Mouse (Mus musculus) T-helper 17 cell (primary cell): Measurements from ENCODE around the gene Olfr1385.
"Not testable (repeated sequence)": the region's sequence is repeated elsewhere in the genome, so short reads cannot be mapped to it uniquely, and the experiment has no call there.

Experiments used
- in situ Hi-C, 2 experiments: fragments of 300-600 bp; cut with MboI, MseI; formaldehyde crosslinking; loops; 1 replicate in 1 of 2; 2 replicates in 1 of 2; pipeline ENCODE4 v1.15.1; 2025; ENCODE audit warnings: high pct_unique_total_duplicates in 2 of 2

Gene Olfr1385

DNA sequence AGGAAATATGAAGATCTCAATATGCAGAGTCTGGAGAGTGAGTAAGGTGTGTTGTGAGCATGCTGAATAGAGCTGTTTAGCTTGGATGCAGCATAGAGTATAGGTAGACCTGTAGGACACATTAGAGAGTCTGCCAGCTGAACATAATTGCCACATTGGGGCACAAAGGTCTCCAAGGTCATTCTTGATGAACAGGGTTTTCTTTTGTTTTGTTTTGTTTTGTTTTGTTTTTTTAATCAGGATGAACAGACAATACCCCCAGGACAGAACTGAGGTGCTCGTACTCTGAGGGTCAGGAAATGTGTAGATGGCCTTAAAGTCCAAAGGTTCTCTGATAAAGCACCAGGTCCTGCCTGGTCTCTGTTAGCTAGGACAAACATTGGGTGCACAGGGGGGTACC is at the start of gene Olfr1385:
Gene Olfr1385, plus strand, starts transcription at position 301 of the 400 bp plus-strand sequence.
- in situ Hi-C loops, result not testable (repeated sequence)

- in situ Hi-C loops, result no loop called here
Observed at GRCm38 (mm10) chr11:49455043-49455442, 33.8 kb upstream of the Olfr1385 start, which contains the start of gene Olfr1387. Gene Olfr1387, plus strand, starts transcription at chr11:49455343.

GRCm38 (mm10) chr11:49464746-49465145 is 24.1 kb upstream of the Olfr1385 start, which contains the start of gene Olfr1386:
Gene Olfr1386, plus strand, starts transcription at chr11:49465046.
- in situ Hi-C loops, result not testable (repeated sequence)

DNA sequence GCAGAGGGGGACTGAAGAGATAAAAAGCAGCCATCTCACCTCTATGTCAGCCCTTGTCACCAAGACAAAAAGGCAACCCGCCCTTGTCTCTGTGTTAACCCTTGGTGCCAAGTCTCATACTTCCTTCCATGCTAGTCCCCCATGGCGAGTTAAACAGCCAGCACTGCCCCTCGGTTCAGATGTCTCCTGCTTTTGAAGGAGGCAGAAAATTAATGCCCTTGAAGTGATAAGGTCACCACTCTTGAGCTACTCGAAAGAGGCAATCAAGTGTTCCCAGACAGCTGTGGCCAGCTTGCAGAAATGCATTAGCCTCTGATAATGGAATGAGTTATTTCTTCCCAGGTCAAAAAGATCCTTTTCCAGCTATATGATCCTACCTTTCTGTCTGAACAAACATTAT is 2.9 kb upstream of the Olfr1385 start:
- in situ Hi-C loops, result no loop called here

DNA sequence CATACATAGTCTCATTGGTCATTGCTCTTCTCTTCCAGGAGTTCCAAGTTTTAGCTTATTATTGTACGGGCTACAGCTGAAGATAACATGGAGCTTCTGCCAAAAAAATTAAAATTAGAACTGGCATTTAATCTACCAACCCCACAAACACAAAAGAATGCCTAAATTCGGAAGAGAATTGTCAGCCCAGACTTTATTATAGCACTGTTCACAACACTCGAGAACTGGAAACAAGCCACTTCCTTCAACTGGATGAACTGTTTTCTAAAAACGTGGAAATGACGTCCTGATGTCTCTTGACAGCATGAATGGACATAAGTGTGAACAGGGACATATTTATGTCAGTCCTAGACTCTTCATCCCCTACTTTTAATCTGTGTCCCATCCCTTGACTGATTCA is 29.2 kb downstream of the Olfr1385 start:
- in situ Hi-C loops, result no loop called here

GRCm38 (mm10) chr11:49519348-49519747 is 30.5 kb downstream of the Olfr1385 start, which contains the start of gene Olfr1383:
Gene Olfr1383, plus strand, starts transcription at chr11:49519648.
- in situ Hi-C loops, result no loop called here

DNA sequence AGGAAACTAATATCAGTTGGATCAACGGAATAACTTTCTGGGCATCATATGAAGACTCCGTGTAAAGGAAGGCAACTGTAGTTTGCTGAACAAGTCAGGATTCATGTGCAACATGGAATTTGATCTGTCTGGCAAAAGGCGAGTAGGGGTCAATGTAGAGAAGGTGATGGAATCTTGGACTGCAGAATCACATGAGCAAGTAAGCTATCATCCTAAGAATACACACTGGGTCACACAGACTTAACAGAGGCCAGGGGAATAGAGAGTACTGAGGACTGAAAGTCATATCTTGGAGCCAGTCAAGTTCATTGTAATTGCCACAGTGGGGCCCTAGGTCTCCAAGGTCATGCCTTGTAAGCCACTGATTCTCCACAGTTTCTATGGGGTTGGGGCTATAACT is 39.1 kb downstream of the Olfr1385 start, which contains the start of gene Olfr1382:
Gene Olfr1382, plus strand, starts transcription at position 301 of the 400 bp plus-strand sequence.
- in situ Hi-C loops, result no loop called here

GRCm38 (mm10) chr11:49532761-49533160 is 43.9 kb downstream of the Olfr1385 start:
- in situ Hi-C loops, result no loop called here

GRCm38 (mm10) chr11:49536631-49537030 is 47.8 kb downstream of the Olfr1385 start:
- in situ Hi-C loops, result not testable (repeated sequence)

GRCm38 (mm10) chr11:49543149-49543548 is 54.3 kb downstream of the Olfr1385 start, which contains the start of gene Olfr1381:
Gene Olfr1381, plus strand, starts transcription at chr11:49543449.
- in situ Hi-C loops, result not testable (repeated sequence)
